Mouse (Mus musculus) urinary bladder, postnatal 36 days (tissue): ENCODE measurements around the gene Nxf3.
"Not testable (repeated sequence)": the region's sequence is repeated elsewhere in the genome, so short reads cannot be mapped to it uniquely, and the experiment has no call there.

Source experiments
- DNase-seq, 2 experiments: peaks; one replicate each; pipeline ENCODE4 v3.0.0; 2022; ENCODE audit warnings: low spot score in 2 of 2, mixed read lengths in 1 of 2

The Nxf3 gene

GRCm38 (mm10) chrX:136085155-136085554 lies at the start of gene Nxf3:
TSS of gene Nxf3 (minus strand) at chrX:136085255.
- DNase-seq: no peak

- DNase-seq: peak in 1 of 2 experiments; percentile 4
These were observed 42.6 kb upstream of the Nxf3 start for GRCm38 (mm10) chrX:136127744-136128064.

GRCm38 (mm10) chrX:136127038-136127743 lies 42.1 kb upstream of the Nxf3 start:
- DNase-seq: no peak

DNA sequence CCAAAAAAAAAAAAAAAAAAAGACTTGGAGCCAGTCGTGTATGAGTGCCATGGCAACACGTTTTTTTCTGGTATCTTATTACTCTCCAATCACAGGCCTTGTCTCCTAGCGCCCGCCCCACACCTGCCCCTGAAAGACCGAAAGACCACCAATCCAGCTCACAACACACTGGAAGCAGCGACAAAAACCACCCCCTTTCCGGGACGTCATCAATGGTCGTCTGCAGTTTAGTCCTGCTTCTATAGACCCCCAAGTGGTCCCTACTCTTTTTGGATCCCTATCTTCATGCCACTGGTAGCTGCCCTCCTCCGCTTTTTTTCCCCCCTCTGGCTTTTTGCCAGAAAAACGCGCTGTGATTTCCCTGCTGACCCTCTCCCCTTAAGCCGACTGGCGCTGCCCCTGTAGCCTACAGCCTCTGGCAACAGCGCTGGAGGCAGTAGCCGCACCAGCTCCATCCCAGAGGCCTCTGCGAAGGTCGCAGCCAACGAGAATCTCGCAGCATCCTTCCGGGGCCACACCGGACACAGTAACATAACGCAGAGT lies 30.4 kb upstream of the Nxf3 start:
- no peak for DNase-seq

GRCm38 (mm10) chrX:136115015-136115414 lies 30.0 kb upstream of the Nxf3 start:
- no peak for DNase-seq

DNA sequence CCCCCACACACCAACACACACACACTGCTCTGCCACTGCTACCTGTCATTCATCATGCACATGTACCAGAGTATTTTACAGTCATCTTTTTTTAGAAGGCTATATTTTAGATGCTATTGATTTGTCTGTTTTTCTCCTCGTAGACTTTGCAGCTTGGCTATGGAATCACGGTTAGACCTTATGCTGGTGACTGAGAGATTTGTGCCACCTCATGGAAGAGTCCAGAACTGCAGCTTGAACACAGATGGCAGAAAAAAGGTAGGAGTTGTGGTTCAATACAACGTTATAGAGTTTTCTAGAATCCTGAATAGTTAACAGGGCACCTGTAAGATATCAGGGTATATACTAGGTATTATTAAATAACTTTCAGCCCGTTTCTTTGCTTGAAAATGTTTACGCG lies 22.9 kb upstream of the Nxf3 start:
- DNase-seq: peak in 1 of 2 experiments; percentile 8

DNA sequence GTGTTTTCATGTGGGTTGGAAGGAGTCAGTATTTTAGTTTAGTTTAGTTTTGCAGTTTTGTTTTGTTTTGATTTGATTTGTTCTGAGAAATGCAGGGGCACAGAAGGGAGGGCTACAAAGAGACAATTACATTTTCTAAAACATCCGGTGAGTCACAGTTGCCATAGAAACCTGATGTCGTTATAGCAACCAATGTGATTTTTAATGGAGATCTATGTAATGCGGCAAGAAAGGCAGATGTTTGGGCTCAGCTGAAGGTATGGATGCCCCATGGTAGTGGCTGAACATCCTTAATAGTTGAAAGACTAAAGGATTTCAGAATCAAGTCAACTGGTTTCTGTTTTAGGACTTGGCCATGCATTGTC lies 19.7 kb upstream of the Nxf3 start:
- DNase-seq: no peak

GRCm38 (mm10) chrX:136104046-136104723 lies 19.1 kb upstream of the Nxf3 start:
- DNase-seq: no peak

GRCm38 (mm10) chrX:136094421-136094820 lies 9.4 kb upstream of the Nxf3 start:
- no peak for DNase-seq

DNA sequence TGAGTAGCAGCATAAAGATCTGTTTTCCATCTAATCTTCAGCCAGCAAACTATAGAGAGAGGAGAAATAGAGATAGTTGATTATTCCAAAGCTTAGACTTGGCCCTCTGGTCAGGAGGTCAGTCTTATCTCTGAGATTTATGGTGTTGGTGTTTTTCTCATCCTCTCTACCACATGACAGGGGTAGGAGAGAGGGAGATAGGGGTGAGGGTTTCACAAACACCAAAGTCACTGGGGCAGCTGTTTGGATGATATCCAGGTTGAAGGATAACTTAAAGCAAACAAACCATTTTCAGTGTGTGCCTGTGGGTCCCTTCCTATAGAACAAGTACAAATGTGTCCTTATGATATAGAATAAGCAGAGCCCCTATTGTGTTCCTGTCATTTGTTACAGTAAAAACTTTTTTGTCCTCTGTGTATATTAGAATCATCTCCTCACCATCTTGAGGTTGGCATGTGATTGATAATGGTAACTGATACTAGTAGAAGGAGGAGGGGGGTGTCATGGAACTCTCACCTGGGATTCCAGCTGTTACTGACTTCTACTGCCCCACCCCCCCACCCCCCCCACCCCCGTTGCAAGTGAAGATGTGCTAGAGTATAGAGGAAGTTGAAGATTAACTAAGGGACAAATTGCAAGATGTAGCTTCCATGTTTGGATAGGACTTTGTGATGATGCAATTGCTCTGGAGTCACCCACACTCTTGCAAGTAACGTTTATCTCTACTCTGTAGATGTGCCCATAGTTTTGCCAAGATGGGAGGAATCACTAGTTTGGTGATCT lies 7.6 kb upstream of the Nxf3 start:
- no peak for DNase-seq

GRCm38 (mm10) chrX:136068020-136068419 lies 17.0 kb downstream of the Nxf3 start, which contains the start of gene Bex2:
TSS of gene Bex2 (minus strand) at chrX:136068236.
- not testable (repeated sequence) for DNase-seq

DNA sequence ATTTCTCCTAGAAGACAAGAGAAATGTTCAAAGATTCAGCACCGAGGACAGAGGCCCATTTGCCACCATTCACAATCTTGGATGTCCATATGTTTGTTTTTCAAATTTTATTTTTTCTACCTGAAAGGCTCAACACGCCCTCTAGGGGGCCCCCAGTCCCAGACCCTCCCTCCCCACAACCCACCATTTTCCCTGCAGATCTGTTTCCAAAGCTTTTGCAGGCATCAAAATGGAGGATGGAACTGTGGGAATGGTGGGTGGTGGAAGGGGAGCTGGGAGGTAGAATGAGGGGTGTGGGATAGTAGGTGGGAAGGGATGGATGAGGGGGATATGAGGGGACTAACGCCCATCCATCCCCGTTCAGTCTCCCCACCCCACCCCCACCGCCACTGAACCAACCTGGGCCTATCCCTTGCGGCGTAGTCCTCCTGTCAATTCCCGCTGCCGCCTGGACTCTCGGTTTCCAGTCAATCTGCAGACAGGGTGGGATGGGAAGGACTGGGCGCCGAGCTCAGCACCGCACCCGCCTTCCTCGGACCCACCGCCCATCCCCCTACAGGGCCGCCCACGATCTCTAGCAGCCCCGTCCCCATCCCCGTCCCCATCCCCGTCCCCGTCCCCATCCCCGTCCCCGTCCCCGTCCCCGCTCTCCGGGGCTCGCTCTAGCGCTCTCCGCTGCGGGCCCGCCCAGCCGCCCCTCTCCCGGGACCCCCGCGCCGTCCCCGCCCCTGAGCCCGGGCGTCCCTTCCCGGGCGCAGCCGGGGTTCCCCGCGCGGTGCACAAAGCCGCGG lies 17.7 kb downstream of the Nxf3 start:
- not testable (repeated sequence) for DNase-seq

GRCm38 (mm10) chrX:136060698-136061097 lies 24.4 kb downstream of the Nxf3 start:
- DNase-seq: no peak

DNA sequence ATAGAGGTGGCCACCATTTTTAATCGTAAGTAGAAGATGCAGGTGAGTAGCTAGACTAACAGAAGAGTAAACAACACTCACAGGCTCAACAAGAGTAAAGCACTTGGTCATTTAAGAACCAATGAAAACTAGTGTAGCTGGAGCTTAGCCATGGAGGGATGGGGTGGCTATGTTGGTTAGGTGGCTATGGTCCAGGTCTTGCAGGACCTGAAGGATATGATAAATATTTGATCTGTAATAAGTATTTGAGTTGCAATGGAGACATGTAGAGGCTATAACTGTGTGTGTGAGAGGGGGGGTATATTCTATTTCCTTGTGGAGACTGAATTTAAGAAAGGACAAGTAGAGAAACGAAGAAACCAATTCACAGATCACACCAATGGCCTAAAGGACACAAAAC lies 33.8 kb downstream of the Nxf3 start:
- no peak for DNase-seq

DNA sequence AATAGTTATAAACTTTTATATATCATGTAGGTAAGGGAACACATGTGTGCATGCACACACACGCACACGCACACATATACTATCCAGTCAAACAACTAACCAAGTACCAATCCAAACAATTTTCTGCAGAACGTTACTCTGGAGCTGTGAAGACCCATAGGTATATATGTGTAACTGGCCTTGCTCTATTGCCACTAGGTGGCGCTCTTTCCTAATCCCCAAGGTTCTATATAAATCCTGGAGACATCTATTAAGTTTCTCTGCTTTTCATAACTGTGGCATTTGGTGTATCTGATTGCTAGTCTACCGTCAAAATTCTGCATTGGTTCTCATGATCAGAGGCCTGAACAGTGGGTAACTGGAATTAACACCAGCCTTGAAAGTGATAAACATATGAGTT lies 37.5 kb downstream of the Nxf3 start:
- DNase-seq: peak; percentile 7 to 38

DNA sequence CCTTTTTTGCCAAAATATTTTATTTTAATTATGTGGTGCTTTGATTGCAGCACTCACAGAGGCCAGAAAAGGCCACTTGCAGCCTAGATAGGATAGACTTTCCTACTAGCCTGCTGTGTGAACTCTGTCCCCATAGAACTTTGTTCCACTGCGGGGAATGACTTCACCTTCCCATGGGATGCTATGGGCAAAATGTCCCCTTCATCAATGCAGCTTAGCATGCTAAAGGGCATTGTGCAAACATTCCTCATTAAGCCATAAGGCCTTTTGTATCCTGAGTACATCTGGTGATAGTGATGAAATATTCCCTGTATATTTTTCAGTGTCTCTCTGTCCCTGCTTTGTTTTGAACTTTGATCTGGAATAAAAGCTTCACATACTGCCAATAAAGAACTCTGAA lies 41.3 kb downstream of the Nxf3 start:
- no peak for DNase-seq

GRCm38 (mm10) chrX:136032799-136033763 lies 52.0 kb downstream of the Nxf3 start, which contains the start of gene Arxes1:
TSS of gene Arxes1 (plus strand) at chrX:136033367.
- DNase-seq: peak in 1 of 2 experiments; percentile 17

GRCm38 (mm10) chrX:136030331-136030730 lies 54.7 kb downstream of the Nxf3 start:
- DNase-seq: no peak
